8 mouse cellular contexts compared by ENCODE assay signal in genomic region chr12:79297884-79298636, GRCm38 (mm10). TPM values are rescaled to one million over a fixed set of nuclear protein-coding genes. Genes with fewer than 3 reads are reported as not detected.
DNase-seq lines count a peak whose midpoint lies in the region; ATAC-seq lines count a peak whose summit lies in the region.

No protein-coding gene starts in this region.

- peak overlapping the region; percentile 73 for H3K9ac ChIP-seq in kidney, embryonic 16.5 days (replicated peaks; ENCODE audit: low read length)
- peak overlapping the region; percentile 72 for H3K9ac ChIP-seq in intestine, embryonic 16.5 days (ENCODE audit: low read depth, low read length)
- peak overlapping the region; percentile 40; the same call in 1 of the 2 replicates for H3K9ac ChIP-seq in neural tube, embryonic 12.5 days

- H3K4me1 ChIP-seq in kidney, embryonic 16.5 days (ENCODE audit: insufficient read depth, low read length) = peaks cover 9% of the 10 kb centered on the region
- H3K4me1 ChIP-seq in intestine, embryonic 16.5 days (ENCODE audit: control insufficient read depth, insufficient read depth, low read length) = peaks cover 11% of the 10 kb centered on the region
- H3K4me1 ChIP-seq in neural tube, embryonic 12.5 days = peaks cover 20% of the 10 kb centered on the region

- WGBS in kidney, embryonic 16.5 days = 14% methylated on average over 15 of the region's 15 CpGs
- 13% methylated on average over 15 of the region's 15 CpGs for WGBS in intestine, embryonic 16.5 days
- WGBS in neural tube, embryonic 12.5 days = 18% methylated on average over 15 of the region's 15 CpGs

- DNase-seq in kidney, postnatal 14 days = no peak
- DNase-seq in urinary bladder, postnatal 10 days (ENCODE audit: low spot score) = no peak
- no peak for DNase-seq in cerebellum, adult 9-10 months
- DNase-seq in adrenal gland, postnatal 4 days (ENCODE audit: low spot score in 2 of 2) = no peak

- ATAC-seq in kidney, embryonic 16.5 days (ENCODE audit: low FRiP score, low TSS enrichment) = no peak
- ATAC-seq in common myeloid progenitor, adult 5-6 weeks (replicated peaks; ENCODE audit: low read depth, poor library complexity, severe bottlenecking) = peak; percentile 19; the same call in 1 of the 2 replicates
- ATAC-seq in intestine, embryonic 16.5 days = no peak
- ATAC-seq in neural tube, embryonic 12.5 days (ENCODE audit: low FRiP score, low read depth) = no peak

- no peaks in the 10 kb centered on the region for H3K27me3 ChIP-seq in kidney, embryonic 16.5 days (ENCODE audit: insufficient read depth, low read length)
- H3K27me3 ChIP-seq in intestine, embryonic 16.5 days (replicated peaks; ENCODE audit: control insufficient read depth, insufficient read depth, low read length) = no peaks in the 10 kb centered on the region
- no peaks in the 10 kb centered on the region for H3K27me3 ChIP-seq in neural tube, embryonic 12.5 days (replicated peaks)

- no peaks in the 10 kb centered on the region for H3K9me3 ChIP-seq in kidney, embryonic 16.5 days (ENCODE audit: low read length)
- H3K9me3 ChIP-seq in intestine, embryonic 16.5 days (ENCODE audit: control insufficient read depth, low read length) = no peaks in the 10 kb centered on the region
- H3K9me3 ChIP-seq in neural tube, embryonic 12.5 days = no peaks in the 10 kb centered on the region

- peak overlapping the region; percentile 93 for H3K4me2 ChIP-seq in kidney, embryonic 16.5 days (replicated peaks; ENCODE audit: low read depth, low read length)
- H3K4me2 ChIP-seq in intestine, embryonic 16.5 days (ENCODE audit: low read depth, low read length) = peak overlapping the region; percentile 54
- H3K4me2 ChIP-seq in neural tube, embryonic 12.5 days (replicated peaks) = peak overlapping the region; percentile 78

- H3K36me3 ChIP-seq in kidney, embryonic 16.5 days (ENCODE audit: insufficient read depth, low read length) = no peaks in the 10 kb centered on the region
- H3K36me3 ChIP-seq in intestine, embryonic 16.5 days (ENCODE audit: control insufficient read depth, insufficient read depth, low read length) = no peaks in the 10 kb centered on the region
- no peaks in the 10 kb centered on the region for H3K36me3 ChIP-seq in neural tube, embryonic 12.5 days

- H3K4me3 ChIP-seq in kidney, embryonic 16.5 days (ENCODE audit: low read length) = peak overlapping the region; percentile 76
- H3K4me3 ChIP-seq in intestine, embryonic 16.5 days (ENCODE audit: low read length) = peak overlapping the region; percentile 73
- peak overlapping the region; percentile 53 for H3K4me3 ChIP-seq in neural tube, embryonic 12.5 days

- H3K27ac ChIP-seq in kidney, embryonic 16.5 days (ENCODE audit: low read length) = no peak overlapping the region
- no peak overlapping the region for H3K27ac ChIP-seq in intestine, embryonic 16.5 days (ENCODE audit: low read length)
- H3K27ac ChIP-seq in neural tube, embryonic 12.5 days = no peak overlapping the region

RNA-seq across cellular contexts. Expression of gene Rad51b, which starts 1.0 kb away (rescaled TPM):
- polyA plus RNA-seq in kidney, embryonic 16.5 days (2015; fragmentation: Nextera tagmentation; extraction: Ambion mirVana) = 8.0 and 8.9 TPM in 2 replicates
- 10.8 and 12.8 TPM in 2 replicates for total RNA-seq in common myeloid progenitor, adult 5-6 weeks (2017)
- polyA plus RNA-seq in intestine, embryonic 16.5 days (2015; fragmentation: Nextera tagmentation; extraction: Ambion mirVana) = 6.2 and 6.8 TPM in 2 replicates
- polyA plus RNA-seq in neural tube, embryonic 12.5 days (2016; fragmentation: Nextera tagmentation; extraction: Ambion mirVana) = 4.5 and 5.1 TPM in 2 replicates
- 1 to 10 TPM; 3.1 TPM for total RNA-seq in adrenal gland, postnatal 4 days (2021)

RNA-seq across cellular contexts. Expression of gene Zfyve26, which starts 2.0 kb away (rescaled TPM):
- polyA plus RNA-seq in kidney, embryonic 16.5 days (2015; fragmentation: Nextera tagmentation; extraction: Ambion mirVana) = 11.2 and 17.7 TPM in 2 replicates
- 6.5 and 16.3 TPM in 2 replicates for total RNA-seq in common myeloid progenitor, adult 5-6 weeks (2017)
- polyA plus RNA-seq in intestine, embryonic 16.5 days (2015; fragmentation: Nextera tagmentation; extraction: Ambion mirVana) = 12.3 and 12.5 TPM in 2 replicates
- polyA plus RNA-seq in neural tube, embryonic 12.5 days (2016; fragmentation: Nextera tagmentation; extraction: Ambion mirVana) = 12.0 and 14.3 TPM in 2 replicates
- 10 to 100 TPM; 38.0 to 39.0 TPM for total RNA-seq in adrenal gland, postnatal 4 days (2021)
